Mouse (Mus musculus) hindbrain, postnatal 0 days (tissue): Measurements from ENCODE around the gene Sco1. TPM values are rescaled to one million over a fixed set of nuclear protein-coding genes. Genes with fewer than 3 reads are reported as not detected.

Experiments used
- ATAC-seq: fragments of 200-750 bp; cut with Nextera tagmentation; 2 replicates; pipeline ENCODE4 v1.8.0; 2017; ENCODE audit warnings: mild to moderate bottlenecking, moderate TSS enrichment, moderate library complexity
- DNase-seq: peaks from one replicate; pipeline ENCODE4 v3.0.0-alpha.2; 2015; ENCODE audit warnings: low spot score
- H3K27ac ChIP-seq: fragments of 300-500 bp; sonication (generic); 2 replicates; pipeline ENCODE4 v1.5.1; 2014; ENCODE audit warnings: mild to moderate bottlenecking
- H3K27me3 ChIP-seq: fragments of 300-500 bp; sonication (generic); 2 replicates; pipeline ENCODE4 v1.6.1; 2014; ENCODE audit warnings: low read length, mixed read lengths; ENCODE audit not compliant: insufficient read depth
- H3K36me3 ChIP-seq: fragments of 300-500 bp; sonication (generic); 2 replicates; pipeline ENCODE4 v1.6.1; 2014; ENCODE audit warnings: low read length, mixed read lengths; ENCODE audit not compliant: insufficient read depth
- H3K4me1 ChIP-seq: fragments of 300-500 bp; sonication (generic); 2 replicates; pipeline ENCODE4 v1.6.1; 2014; ENCODE audit warnings: antibody characterized with exemption, low read length, mixed read lengths; ENCODE audit not compliant: insufficient read depth
- H3K4me2 ChIP-seq: fragments of 300-500 bp; sonication (generic); 2 replicates; pipeline ENCODE4 v1.6.1; 2014; ENCODE audit warnings: low read depth, mild to moderate bottlenecking, low read length, moderate library complexity, mixed read lengths
- H3K4me3 ChIP-seq: fragments of 300-500 bp; sonication (generic); 2 replicates; pipeline ENCODE4 v1.5.1; 2014; ENCODE audit warnings: low read length
- H3K9ac ChIP-seq: fragments of 300-500 bp; sonication (generic); replicated peaks from 2 replicates; pipeline ENCODE4 v1.6.1; 2014; ENCODE audit warnings: mild to moderate bottlenecking, low read length, moderate library complexity, mixed read lengths
- H3K9me3 ChIP-seq: fragments of 300-500 bp; sonication (generic); 2 replicates; pipeline ENCODE4 v1.6.1; 2016; ENCODE audit warnings: low read length, mixed read lengths
- CTCF ChIP-seq: IDR thresholded peaks from 2 replicates; pipeline ENCODE4 v1.5.1; 2016; ENCODE audit warnings: antibody characterized with exemption, control low read depth, low read depth
- WGBS: fragments of 180-500 bp; shearing (Covaris S2); extraction: QIAGEN DNeasy Blood & Tissue Kit; methylation state at CpG from one replicate; pipeline ENCODE4 v1.1.7; 2014; 5-methylcytosine and 5-hydroxymethylcytosine counted together
- polyA plus RNA-seq: library from polyadenylated mRNA; unstranded; fragments of >200 nt; fragmentation: Nextera tagmentation; extraction: Ambion mirVana; gene quantifications from 2 replicates; pipeline ENCODE4 v1.2.1, GENCODE M21; 2015
- total RNA-seq: library from RNA; depleted of rRNA; stranded (reverse); fragments of >200 nt; gene quantifications from 2 replicates; pipeline ENCODE4 v1.2.3, GENCODE M21; 2014

Gene Sco1
- total and polyA plus RNA-seq, 2 experiments from 2014 or later: 13.6 to 13.8 TPM

- ATAC-seq (no peak), DNase-seq (no peak)
- 81% methylated on average over 11 of the region's 11 CpGs for WGBS
- TF ChIP-seq CTCF: no peak
- no peaks in the 10 kb centered on the region for H3K9me3 ChIP-seq
- H3K4me1 ChIP-seq: no peaks in the 10 kb centered on the region
- no peaks in the 10 kb centered on the region for H3K36me3 ChIP-seq
- no peak overlapping the region for H3K27ac ChIP-seq
- no peak overlapping the region for H3K4me2 ChIP-seq
- no peak overlapping the region for H3K9ac ChIP-seq
- H3K4me3 ChIP-seq: no peak overlapping the region
- no peaks in the 10 kb centered on the region for H3K27me3 ChIP-seq
These were observed 46.0 kb downstream of the Sco1 start for GRCm38 (mm10) chr11:67098427-67098826.

GRCm38 (mm10) chr11:67099241-67099640, 46.8 kb downstream of the Sco1 start:
- ATAC-seq (no peak), DNase-seq (no peak)
- Histone ChIP-seq H3K9me3 (no peaks in the 10 kb centered on the region), H3K4me3 (no peak overlapping the region), H3K27me3 (no peaks in the 10 kb centered on the region), H3K36me3 (no peaks in the 10 kb centered on the region), H3K27ac (no peak overlapping the region), H3K4me2 (no peak overlapping the region), H3K9ac (no peak overlapping the region), H3K4me1 (no peaks in the 10 kb centered on the region)
- 94% methylated on average over 16 of the region's 16 CpGs for WGBS
- TF ChIP-seq CTCF: no peak

GRCm38 (mm10) chr11:67100169-67100568, 47.7 kb downstream of the Sco1 start:
- no peaks in the 10 kb centered on the region for H3K4me1 ChIP-seq
- no peaks in the 10 kb centered on the region for H3K9me3 ChIP-seq
- H3K27me3 ChIP-seq: no peaks in the 10 kb centered on the region
- H3K9ac ChIP-seq: no peak overlapping the region
- whole genome bisulfite sequencing: 35% methylated on average over 6 of the region's 6 CpGs
- ATAC-seq (no peak), DNase-seq (peak; percentile 50)
- no peak overlapping the region for H3K27ac ChIP-seq
- H3K4me2 ChIP-seq: no peak overlapping the region
- no peaks in the 10 kb centered on the region for H3K36me3 ChIP-seq
- TF ChIP-seq CTCF: peak; percentile 64
- H3K4me3 ChIP-seq: no peak overlapping the region

GRCm38 (mm10) chr11:67101713-67102112, 49.2 kb downstream of the Sco1 start:
- Histone ChIP-seq H3K4me1 (no peaks in the 10 kb centered on the region), H3K9ac (no peak overlapping the region), H3K9me3 (no peaks in the 10 kb centered on the region), H3K4me3 (no peak overlapping the region), H3K4me2 (no peak overlapping the region), H3K36me3 (no peaks in the 10 kb centered on the region), H3K27ac (no peak overlapping the region), H3K27me3 (no peaks in the 10 kb centered on the region)
- DNase-seq (peak; percentile 68), ATAC-seq (no peak)
- WGBS: 27% methylated on average over 8 of the region's 8 CpGs
- TF ChIP-seq CTCF: peak; percentile 75

- H3K36me3 ChIP-seq: no peaks in the 10 kb centered on the region
- H3K4me3 ChIP-seq: no peak overlapping the region
- H3K4me1 ChIP-seq: no peaks in the 10 kb centered on the region
- TF ChIP-seq CTCF: no peak
- no peaks in the 10 kb centered on the region for H3K27me3 ChIP-seq
- H3K4me2 ChIP-seq: no peak overlapping the region
- no peak overlapping the region for H3K9ac ChIP-seq
- H3K9me3 ChIP-seq: no peaks in the 10 kb centered on the region
- ATAC-seq: no peak
- DNase-seq: no peak
- no peak overlapping the region for H3K27ac ChIP-seq
- WGBS: 87% methylated on average over 9 of the region's 9 CpGs
These were observed 50.8 kb downstream of the Sco1 start for GRCm38 (mm10) chr11:67103256-67103655.

- Histone ChIP-seq H3K27me3 (no peaks in the 10 kb centered on the region), H3K4me3 (no peak overlapping the region), H3K9me3 (no peaks in the 10 kb centered on the region), H3K36me3 (no peaks in the 10 kb centered on the region), H3K4me1 (no peaks in the 10 kb centered on the region), H3K4me2 (no peak overlapping the region), H3K27ac (no peak overlapping the region), H3K9ac (no peak overlapping the region)
- TF ChIP-seq CTCF: no peak
- no peak for DNase-seq
- ATAC-seq: no peak
- 81% methylated on average over 1 of the region's 1 CpGs for WGBS
These were observed 51.8 kb downstream of the Sco1 start for GRCm38 (mm10) chr11:67104242-67104641.

- TF ChIP-seq CTCF: no peak
- no peak for ATAC-seq
- H3K4me1 ChIP-seq: no peaks in the 10 kb centered on the region
- no peak overlapping the region for H3K4me3 ChIP-seq
- WGBS: 65% methylated on average over 11 of the region's 11 CpGs
- no peak overlapping the region for H3K9ac ChIP-seq
- H3K27me3 ChIP-seq: no peaks in the 10 kb centered on the region
- H3K36me3 ChIP-seq: no peaks in the 10 kb centered on the region
- no peak for DNase-seq
- H3K9me3 ChIP-seq: no peaks in the 10 kb centered on the region
- no peak overlapping the region for H3K27ac ChIP-seq
- no peak overlapping the region for H3K4me2 ChIP-seq
These were observed 52.2 kb downstream of the Sco1 start for GRCm38 (mm10) chr11:67104714-67105113.
